Mouse (Mus musculus) liver, postnatal 0 days (tissue): ENCODE data around the gene Serpind1. TPM values are rescaled to one million over a fixed set of nuclear protein-coding genes. Genes with fewer than 3 reads are reported as not detected.

ENCODE experiments used
- ATAC-seq: fragments of 200-750 bp; cut with Nextera tagmentation; 2 replicates; pipeline ENCODE4 v1.8.0; 2017; ENCODE audit warnings: mild to moderate bottlenecking, moderate library complexity
- DNase-seq: peaks from one replicate; pipeline ENCODE4 v3.0.0-alpha.2; 2016
- H3K27ac ChIP-seq: fragments of 300-500 bp; sonication (generic); 2 replicates; pipeline ENCODE4 v1.5.1; 2014; ENCODE audit warnings: antibody characterized with exemption, moderate library complexity, mild to moderate bottlenecking, low read depth
- H3K27me3 ChIP-seq: fragments of 300-500 bp; sonication (generic); 2 replicates; pipeline ENCODE4 v1.6.1; 2014; ENCODE audit warnings: low read length, control low read depth, mixed read lengths; ENCODE audit not compliant: insufficient read depth
- H3K36me3 ChIP-seq: fragments of 300-500 bp; sonication (generic); replicated peaks from 2 replicates; pipeline ENCODE4 v1.6.1; 2014; ENCODE audit warnings: mild to moderate bottlenecking, control low read depth, low read length, moderate library complexity, mixed read lengths; ENCODE audit not compliant: insufficient read depth
- H3K4me1 ChIP-seq: fragments of 300-500 bp; sonication (generic); 2 replicates; pipeline ENCODE4 v1.6.1; 2014; ENCODE audit warnings: antibody characterized with exemption, mild to moderate bottlenecking, control low read depth; ENCODE audit not compliant: insufficient read depth
- H3K4me2 ChIP-seq: fragments of 300-500 bp; sonication (generic); 2 replicates; pipeline ENCODE4 v1.6.1; 2014; ENCODE audit warnings: low read depth, mild to moderate bottlenecking, low read length, moderate library complexity, mixed read lengths
- H3K4me3 ChIP-seq: fragments of 300-500 bp; sonication (generic); 2 replicates; pipeline ENCODE4 v1.5.1; 2014; ENCODE audit warnings: low read depth, low read length
- H3K9ac ChIP-seq: fragments of 300-500 bp; sonication (generic); replicated peaks from 2 replicates; pipeline ENCODE4 v1.6.1; 2014; ENCODE audit warnings: mild to moderate bottlenecking, moderate library complexity
- H3K9me3 ChIP-seq: fragments of 300-500 bp; sonication (generic); 2 replicates; pipeline ENCODE4 v1.6.1; 2016; ENCODE audit warnings: mild to moderate bottlenecking, control low read depth, low read length, mixed read lengths
- CTCF ChIP-seq: sonication (generic); IDR thresholded peaks from 2 replicates; pipeline ENCODE4 v1.5.1; 2016; ENCODE audit warnings: antibody characterized with exemption, low read depth
- EP300 ChIP-seq: IDR thresholded peaks from 2 replicates; pipeline ENCODE4 v1.6.1; 2016; ENCODE audit warnings: antibody characterized with exemption, low read depth, mild to moderate bottlenecking
- WGBS: fragments of 180-500 bp; shearing (Covaris S2); extraction: QIAGEN DNeasy Blood & Tissue Kit; methylation state at CpG from one replicate; pipeline ENCODE4 v1.1.7; 2014; ENCODE audit not compliant: insufficient replicate concordance; 5-methylcytosine and 5-hydroxymethylcytosine counted together
- polyA plus RNA-seq: library from polyadenylated mRNA; unstranded; fragments of >200 nt; fragmentation: Nextera tagmentation; extraction: Ambion mirVana; gene quantifications from 2 replicates; pipeline ENCODE4 v1.2.1, GENCODE M21; 2015

Serpind1 gene
- polyA plus RNA-seq, 1 experiment from 2014 or later: 306 TPM

DNA sequence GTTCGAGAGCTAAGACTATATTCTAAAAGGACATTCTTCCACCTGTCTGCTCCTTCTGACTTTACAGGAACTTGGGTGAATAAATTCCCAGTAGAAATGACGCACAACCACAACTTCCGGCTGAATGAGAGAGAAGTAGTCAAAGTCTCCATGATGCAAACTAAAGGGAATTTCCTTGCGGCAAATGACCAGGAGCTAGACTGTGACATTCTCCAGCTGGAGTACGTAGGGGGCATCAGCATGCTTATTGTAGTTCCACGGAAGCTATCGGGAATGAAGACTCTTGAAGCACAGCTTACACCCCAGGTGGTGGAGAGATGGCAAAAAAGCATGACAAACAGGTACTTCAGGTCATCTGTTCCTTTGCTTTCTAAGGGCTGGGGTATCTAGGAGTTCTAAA, 8.5 kb downstream of the Serpind1 start:
- H3K27ac ChIP-seq: no peak overlapping the region
- H3K4me3 ChIP-seq: no peak overlapping the region
- TF ChIP-seq CTCF (no peak), EP300 (no peak)
- ATAC-seq (no peak), DNase-seq (no peak)
- no peaks in the 10 kb centered on the region for H3K9me3 ChIP-seq
- no peaks in the 10 kb centered on the region for H3K27me3 ChIP-seq
- H3K4me2 ChIP-seq: no peak overlapping the region
- peaks cover 25% of the 10 kb centered on the region for H3K36me3 ChIP-seq
- H3K4me1 ChIP-seq: peaks cover 9% of the 10 kb centered on the region
- 82% methylated on average over 7 of the region's 7 CpGs for WGBS
- H3K9ac ChIP-seq: no peak overlapping the region

DNA sequence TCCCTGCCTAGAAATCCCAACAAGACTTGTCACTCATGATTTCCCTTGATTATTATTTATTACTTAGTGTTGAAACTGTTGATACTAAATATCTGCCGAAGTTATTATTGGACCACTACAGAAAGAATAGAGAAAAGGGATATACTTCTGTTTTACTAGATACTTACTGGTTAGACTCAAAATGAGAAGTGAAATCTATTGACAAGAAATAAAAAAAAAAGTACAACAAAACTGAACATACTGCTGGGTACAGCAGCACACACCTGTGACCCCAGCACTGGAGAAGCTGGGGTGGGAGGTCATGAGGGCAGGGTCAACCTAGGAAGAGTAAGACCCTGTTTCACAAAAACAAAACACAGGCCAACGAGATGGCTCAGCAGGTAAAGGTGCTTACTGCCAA, 9.5 kb downstream of the Serpind1 start:
- no peaks in the 10 kb centered on the region for H3K9me3 ChIP-seq
- H3K27me3 ChIP-seq: no peaks in the 10 kb centered on the region
- H3K27ac ChIP-seq: no peak overlapping the region
- WGBS: 65% methylated on average over 2 of the region's 2 CpGs
- DNase-seq (no peak), ATAC-seq (no peak)
- no peak for TF ChIP-seq CTCF
- peaks cover 9% of the 10 kb centered on the region for H3K4me1 ChIP-seq
- H3K4me3 ChIP-seq: no peak overlapping the region
- H3K9ac ChIP-seq: no peak overlapping the region
- peaks cover 21% of the 10 kb centered on the region for H3K36me3 ChIP-seq
- no peak overlapping the region for H3K4me2 ChIP-seq

DNA sequence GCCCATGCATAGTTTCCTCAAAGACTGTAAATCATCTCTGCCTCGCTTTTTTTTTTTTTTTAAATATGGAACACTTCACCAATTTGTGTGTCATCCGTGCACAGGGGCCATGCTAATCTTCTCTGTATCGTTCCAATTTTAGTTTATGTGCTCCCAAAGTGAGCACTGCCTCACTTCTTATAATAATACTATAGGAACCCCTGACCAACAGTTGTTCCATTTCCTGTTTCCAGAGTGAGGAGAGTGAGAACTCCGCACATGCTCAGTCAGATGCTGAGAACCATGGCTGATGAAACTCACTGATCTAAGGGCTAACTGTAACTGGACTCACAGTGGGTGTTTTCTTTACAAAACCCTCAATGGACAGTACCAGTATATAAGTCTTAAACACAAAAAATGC, 10.7 kb downstream of the Serpind1 start:
- Histone ChIP-seq H3K4me1 (peaks cover 13% of the 10 kb centered on the region), H3K9ac (no peak overlapping the region), H3K9me3 (no peaks in the 10 kb centered on the region), H3K4me3 (no peak overlapping the region), H3K27me3 (no peaks in the 10 kb centered on the region), H3K27ac (no peak overlapping the region), H3K4me2 (no peak overlapping the region), H3K36me3 (peaks cover 18% of the 10 kb centered on the region)
- no peak for ATAC-seq
- WGBS: 80% methylated on average over 4 of the region's 4 CpGs
- DNase-seq: no peak
- TF ChIP-seq EP300 (no peak), CTCF (no peak)

DNA sequence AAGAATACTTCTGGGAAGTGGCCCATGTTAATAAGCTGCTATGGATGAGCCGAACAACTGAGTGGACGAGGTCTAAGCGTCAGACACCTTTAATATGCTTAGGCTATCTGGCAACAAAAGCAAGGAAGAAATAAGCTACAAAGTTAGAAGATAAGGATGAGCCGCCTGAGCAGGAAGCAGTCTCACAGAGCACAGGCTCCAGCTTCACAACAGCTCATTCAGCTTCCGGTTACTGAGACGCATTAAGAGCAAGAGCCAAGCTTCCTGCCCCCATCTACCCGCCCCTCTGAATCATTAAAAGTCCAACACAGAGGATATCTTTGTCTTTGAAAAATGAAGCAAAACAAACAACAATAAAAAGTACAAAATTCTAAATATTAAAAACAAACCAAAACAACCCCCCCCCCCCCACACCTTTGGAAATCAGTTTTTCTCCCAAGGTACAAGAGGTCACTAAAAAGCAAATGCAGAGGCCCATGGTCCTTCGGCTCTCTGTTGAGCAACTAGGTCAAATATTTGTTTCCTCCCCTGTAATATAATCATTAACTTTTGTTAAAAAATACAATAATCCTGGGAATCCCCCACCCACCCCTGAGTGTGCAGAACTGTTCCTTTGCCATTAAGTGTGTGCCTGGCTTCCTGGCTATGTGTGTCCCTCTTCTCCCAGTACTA, 14.1 kb downstream of the Serpind1 start:
- Histone ChIP-seq H3K36me3 (peaks cover 22% of the 10 kb centered on the region), H3K4me1 (peaks cover 14% of the 10 kb centered on the region)

DNA sequence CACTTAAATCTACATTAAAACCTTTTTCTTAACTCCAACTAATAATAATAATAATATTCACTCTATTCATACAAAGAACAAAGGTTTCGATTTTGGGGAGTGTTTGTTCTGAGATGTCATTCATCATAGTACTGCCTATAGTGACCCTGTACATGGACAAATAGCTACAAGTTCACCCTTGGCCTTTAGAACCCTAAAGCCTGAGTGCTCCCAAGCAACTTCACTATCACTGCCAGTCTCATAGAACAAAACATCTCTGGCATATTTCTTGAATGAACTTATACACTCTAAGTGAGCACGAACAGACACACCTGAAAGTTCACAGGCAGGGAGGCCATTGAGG, 14.6 kb downstream of the Serpind1 start:
- no peak overlapping the region for H3K4me3 ChIP-seq
- DNase-seq: no peak
- peak; percentile 81 for ATAC-seq
- no peaks in the 10 kb centered on the region for H3K9me3 ChIP-seq
- peak overlapping the region; percentile 80 for H3K27ac ChIP-seq
- WGBS: 56% methylated on average over 2 of the region's 2 CpGs
- H3K36me3 ChIP-seq: peaks cover 23% of the 10 kb centered on the region
- no peak overlapping the region for H3K4me2 ChIP-seq
- TF ChIP-seq EP300: no peak
- TF ChIP-seq CTCF: no peak
- no peak overlapping the region for H3K9ac ChIP-seq
- peaks cover 14% of the 10 kb centered on the region for H3K4me1 ChIP-seq
- no peaks in the 10 kb centered on the region for H3K27me3 ChIP-seq

More for the DNA sequence above, 14.1 kb downstream of the Serpind1 start:
- ATAC-seq: peak; percentile 92
- no peak overlapping the region for H3K4me3 ChIP-seq
- H3K27me3 ChIP-seq: no peaks in the 10 kb centered on the region
- DNase-seq: no peak
- WGBS: 58% methylated on average over 8 of the region's 8 CpGs
- peak overlapping the region; percentile 80 for H3K27ac ChIP-seq
- H3K9me3 ChIP-seq: no peaks in the 10 kb centered on the region
- no peak overlapping the region for H3K9ac ChIP-seq
- H3K4me2 ChIP-seq: no peak overlapping the region
- peak; percentile 36; the same call in 1 of the 2 replicates for TF ChIP-seq EP300
- TF ChIP-seq CTCF: no peak

DNA sequence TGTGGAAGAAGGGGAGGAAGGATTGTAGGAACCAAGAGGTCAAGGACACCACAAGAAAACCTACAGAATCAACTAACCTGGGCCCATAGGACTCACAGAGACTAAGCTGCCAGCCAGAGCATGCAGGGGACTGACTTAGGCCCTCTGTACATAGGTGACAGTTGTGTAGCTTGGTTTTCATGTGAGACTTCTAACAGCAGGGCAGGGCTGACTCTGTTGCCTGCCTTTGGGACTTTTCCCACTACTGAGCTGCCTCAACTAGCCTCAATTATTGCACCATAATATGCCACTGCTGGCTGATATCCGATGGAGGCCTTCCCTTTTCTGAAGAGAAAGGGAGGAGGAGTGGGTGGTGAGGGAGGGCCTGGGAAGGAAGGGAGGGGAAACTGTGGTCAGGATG, 15.6 kb downstream of the Serpind1 start:
- no peak for TF ChIP-seq EP300
- TF ChIP-seq CTCF: no peak
- Histone ChIP-seq H3K27me3 (no peaks in the 10 kb centered on the region), H3K9ac (no peak overlapping the region), H3K36me3 (peaks cover 30% of the 10 kb centered on the region), H3K4me2 (no peak overlapping the region), H3K4me3 (no peak overlapping the region), H3K4me1 (peaks cover 10% of the 10 kb centered on the region), H3K27ac (peak overlapping the region; percentile 80), H3K9me3 (no peaks in the 10 kb centered on the region)
- DNase-seq (no peak), ATAC-seq (no peak)
- 43% methylated on average over 1 of the region's 1 CpGs for WGBS
